7 mouse cellular contexts compared by ENCODE assay signal in genomic region chr8:111536978-111537764, GRCm38 (mm10). TPM values are rescaled to one million over a fixed set of nuclear protein-coding genes. Genes with fewer than 3 reads are reported as not detected.
DNase-seq lines count a peak whose midpoint lies in the region; ATAC-seq and TF ChIP-seq lines count a peak whose summit lies in the region.

No protein-coding gene starts in this region.

- TF ChIP-seq CTCF in cortical plate, adult 2 months (IDR thresholded peaks at IDR 0.05; ENCODE audit: extremely low read depth, insufficient read depth, low read length): no peak
- no peak for TF ChIP-seq CTCF in heart, adult 2 months (IDR thresholded peaks at IDR 0.05)

- ATAC-seq in midbrain, embryonic 15.5 days (replicated peaks): peak; percentile 66

- H3K27ac ChIP-seq in cortical plate, adult 2 months (ENCODE audit: insufficient read depth, low read length): peak overlapping the region; percentile 97
- peak overlapping the region; percentile 89 for H3K27ac ChIP-seq in heart, adult 2 months
- peak overlapping the region; percentile 98 for H3K27ac ChIP-seq in midbrain, embryonic 15.5 days

- peak overlapping the region; percentile 88 for H3K4me2 ChIP-seq in midbrain, embryonic 15.5 days

- WGBS in heart, adult 2 months: under 1% methylated on average over 64 of the region's 64 CpGs
- under 1% methylated on average over 64 of the region's 64 CpGs for WGBS in midbrain, embryonic 15.5 days

- no peaks in the 10 kb centered on the region for H3K27me3 ChIP-seq in heart, adult 2 months (ENCODE audit: control insufficient read depth, insufficient read depth, low read length)
- no peaks in the 10 kb centered on the region for H3K27me3 ChIP-seq in midbrain, embryonic 15.5 days (replicated peaks)

- DNase-seq in adrenal gland, adult 2 months: peak; percentile 58
- peak; percentile 61 to 68 for DNase-seq in heart, adult 2 months
- DNase-seq in kidney, adult 8-10 months: peak; percentile 20 to 31
- peak; percentile 62 for DNase-seq in liver
- peak; percentile 47 to 82 for DNase-seq in spleen, postnatal 4 days (ENCODE audit: low spot score in 2 of 2)

- H3K9ac ChIP-seq in heart, adult 2 months (ENCODE audit: low read depth, low read length): peak overlapping the region; percentile 99
- H3K9ac ChIP-seq in midbrain, embryonic 15.5 days: peak overlapping the region; percentile 100

- H3K4me1 ChIP-seq in cortical plate, adult 2 months (ENCODE audit: control insufficient read depth, insufficient read depth, low read length): peaks cover 1% of the 10 kb centered on the region; the same call in 1 of the 2 replicates
- peaks cover 10% of the 10 kb centered on the region for H3K4me1 ChIP-seq in heart, adult 2 months (ENCODE audit: control insufficient read depth, insufficient read depth, low read length)
- peaks cover 45% of the 10 kb centered on the region for H3K4me1 ChIP-seq in midbrain, embryonic 15.5 days

- 0 out of 2 replicates have a peak, but pooled peaks have one; percentile 6 for TF ChIP-seq POLR2A in cortical plate, adult 2 months (IDR thresholded peaks at IDR 0.05; ENCODE audit: extremely low read depth, insufficient read depth, low read length)
- TF ChIP-seq POLR2A in heart, adult 2 months (IDR thresholded peaks at IDR 0.05; ENCODE audit: insufficient read depth, low read depth, low read length): no peak

- H3K79me2 ChIP-seq in heart, adult 2 months (replicated peaks; ENCODE audit: control insufficient read depth, insufficient read depth, low read length): peaks cover 7% of the 10 kb centered on the region; the same call in 1 of the 2 replicates

- TF ChIP-seq EP300 in heart, adult 2 months (IDR thresholded peaks at IDR 0.05; ENCODE audit: insufficient read depth, low read depth, low read length): no peak

- intact Hi-C loops in heart, adult 2 months (cut with DNase I): loop anchor here (1.0 to 5.0 kb wide), 5 partner anchors 14 to 106 kb away; partner anchors contain the start of gene Zfp1

- H3K4me3 ChIP-seq in cortical plate, adult 2 months (ENCODE audit: insufficient read depth, low read length): peak overlapping the region; percentile 96
- H3K4me3 ChIP-seq in heart, adult 2 months: peak overlapping the region; percentile 89
- peak overlapping the region; percentile 89 for H3K4me3 ChIP-seq in midbrain, embryonic 15.5 days

- peaks cover 34% of the 10 kb centered on the region for H3K36me3 ChIP-seq in heart, adult 2 months (ENCODE audit: control insufficient read depth, insufficient read depth, low read length)
- no peaks in the 10 kb centered on the region for H3K36me3 ChIP-seq in midbrain, embryonic 15.5 days (replicated peaks)

- H3K9me3 ChIP-seq in midbrain, embryonic 15.5 days: no peaks in the 10 kb centered on the region

RNA-seq across cellular contexts. Expression of gene Znrf1, which starts 1.3 kb away (rescaled TPM):
- total RNA-seq in adrenal gland, adult 2 months (2021): 10 to 100 TPM; 34.7 to 37.3 TPM
- 105 and 109 TPM in 2 replicates for polyA plus RNA-seq in adrenal gland, adult 2 months (2012; rRNA removed)
- polyA plus RNA-seq in cortical plate, adult 2 months (2012; rRNA removed): 165 and 166 TPM in 2 replicates
- total RNA-seq in heart, adult 2 months (2021): 10 to 100 TPM; 54.7 to 59.0 TPM
- polyA plus RNA-seq in heart, adult 2 months (2012; rRNA removed): 66.7 and 86.2 TPM in 2 replicates
- polyA plus RNA-seq in midbrain, embryonic 15.5 days (2015; fragmentation: Nextera tagmentation; extraction: Ambion mirVana): 106 and 119 TPM in 2 replicates

RNA-seq across cellular contexts. Expression of gene Wdr59, which starts 15.3 kb away (rescaled TPM):
- 10 to 100 TPM; 10.6 to 12.4 TPM for total RNA-seq in adrenal gland, adult 2 months (2021)
- polyA plus RNA-seq in adrenal gland, adult 2 months (2012; rRNA removed): 5.1 and 7.2 TPM in 2 replicates
- polyA plus RNA-seq in cortical plate, adult 2 months (2012; rRNA removed): 14.6 and 15.2 TPM in 2 replicates
- total RNA-seq in heart, adult 2 months (2021): 1 to 10 TPM; 6.9 to 7.0 TPM
- 5.4 and 8.3 TPM in 2 replicates for polyA plus RNA-seq in heart, adult 2 months (2012; rRNA removed)
- polyA plus RNA-seq in midbrain, embryonic 15.5 days (2015; fragmentation: Nextera tagmentation; extraction: Ambion mirVana): 6.8 and 8.3 TPM in 2 replicates

Comparison
In these comparisons a context has a peak if more than half of its experiments do, and no peak if none do; other contexts are left out.
1. Peak in every context shown above with its lines: DNase-seq, ATAC-seq, H3K4me3 ChIP-seq and H3K27ac ChIP-seq.